ENCODE assay signal across 32 mouse cellular contexts in the genomic region with DNA sequence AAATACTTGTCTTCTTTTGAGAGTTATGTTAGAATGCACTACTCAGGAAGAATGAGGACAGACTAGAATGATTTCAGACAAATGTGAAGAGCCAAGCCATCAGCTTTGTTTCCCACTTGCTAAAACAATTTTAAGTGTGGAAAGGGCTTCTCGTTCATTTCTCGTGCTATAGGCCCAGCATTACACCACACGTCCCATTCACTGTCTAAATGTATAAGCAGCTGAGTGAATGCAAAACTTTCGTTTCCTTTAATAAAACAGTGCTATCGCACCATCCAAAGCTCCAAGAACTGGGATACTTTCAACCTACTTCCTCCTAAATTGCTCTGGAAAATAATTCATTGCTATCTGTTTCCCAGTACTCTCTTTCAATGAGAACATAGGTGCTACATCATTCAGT.
"Had no signal": no experiment of that assay in that cellular context is flagged by ENCODE, and none has a peak within 500 bp of the region (broad histone marks: within the 10 kb centered on the region; RNA-seq: fewer than 3 reads in every experiment).

No protein-coding gene starts in this region.

- H3K27ac ChIP-seq: limb, embryonic 10.5 days; limb, embryonic 12.5 days; limb, embryonic 13.5 days; limb, embryonic 15.5 days; liver, embryonic 12.5 days; liver, embryonic 13.5 days; liver, embryonic 14.5 days; liver, embryonic 15.5 days; lung, embryonic 15.5 days; macrophage; midbrain, embryonic 10.5 days; midbrain, embryonic 12.5 days; midbrain, embryonic 13.5 days; midbrain, embryonic 15.5 days; neural tube, embryonic 12.5 days had no signal

- H3K27me3 ChIP-seq: limb, embryonic 12.5 days; limb, embryonic 13.5 days; limb, embryonic 15.5 days; liver, embryonic 12.5 days; liver, embryonic 13.5 days; liver, embryonic 15.5 days; lung, embryonic 15.5 days; megakaryocyte, embryonic 14.5 days; midbrain, embryonic 12.5 days; midbrain, embryonic 13.5 days; midbrain, embryonic 15.5 days; neural tube, embryonic 12.5 days had no signal

- DNase-seq: left cerebral cortex, postnatal 4 days; liver; liver, embryonic 13.5 days; liver, postnatal 0 days; lung, adult 18-20 months; lung, adult 2 months; lung, embryonic 14.5 days; lung, postnatal 10 days; lung, postnatal 14 days; lung, postnatal 36 days; lung, postnatal 4 days; midbrain, embryonic 14.5 days had no signal

- H3K9me3 ChIP-seq: limb, embryonic 10.5 days; limb, embryonic 12.5 days; limb, embryonic 13.5 days; limb, embryonic 15.5 days; liver, embryonic 12.5 days; liver, embryonic 13.5 days; liver, embryonic 15.5 days; lung, embryonic 15.5 days; midbrain, embryonic 10.5 days; midbrain, embryonic 12.5 days; midbrain, embryonic 13.5 days; midbrain, embryonic 15.5 days; neural tube, embryonic 12.5 days had no signal

- H3K4me1 ChIP-seq: limb, embryonic 10.5 days; limb, embryonic 12.5 days; limb, embryonic 13.5 days; limb, embryonic 15.5 days; liver, embryonic 12.5 days; liver, embryonic 13.5 days; liver, embryonic 15.5 days; lung, embryonic 15.5 days; megakaryocyte, embryonic 14.5 days; midbrain, embryonic 10.5 days; midbrain, embryonic 12.5 days; midbrain, embryonic 13.5 days; midbrain, embryonic 15.5 days; neural tube, embryonic 12.5 days had no signal

- H3K9ac ChIP-seq: limb, embryonic 12.5 days; limb, embryonic 13.5 days; limb, embryonic 15.5 days; liver, embryonic 12.5 days; liver, embryonic 13.5 days; liver, embryonic 14.5 days; liver, embryonic 15.5 days; liver, postnatal 0 days; lung, embryonic 14.5 days; lung, embryonic 15.5 days; midbrain, embryonic 12.5 days; midbrain, embryonic 13.5 days; midbrain, embryonic 15.5 days; neural tube, embryonic 12.5 days had no signal

- H3K4me3 ChIP-seq: limb, embryonic 10.5 days; limb, embryonic 12.5 days; limb, embryonic 13.5 days; limb, embryonic 15.5 days; liver, embryonic 12.5 days; liver, embryonic 13.5 days; liver, embryonic 15.5 days; lung, embryonic 15.5 days; megakaryocyte, embryonic 14.5 days; midbrain, embryonic 10.5 days; midbrain, embryonic 12.5 days; midbrain, embryonic 13.5 days; midbrain, embryonic 15.5 days; myocyte; neural tube, embryonic 12.5 days had no signal

- ATAC-seq: liver, embryonic 12.5 days; liver, postnatal 0 days; lung, postnatal 0 days; midbrain, embryonic 13.5 days; midbrain, embryonic 15.5 days; midbrain, embryonic 16.5 days had no signal

- H3K36me3 ChIP-seq: limb, embryonic 10.5 days; limb, embryonic 12.5 days; limb, embryonic 13.5 days; limb, embryonic 15.5 days; liver, embryonic 12.5 days; liver, embryonic 13.5 days; liver, embryonic 15.5 days; lung, embryonic 15.5 days; midbrain, embryonic 10.5 days; midbrain, embryonic 12.5 days; midbrain, embryonic 13.5 days; midbrain, embryonic 15.5 days; neural tube, embryonic 12.5 days had no signal

- H3K4me2 ChIP-seq: limb, embryonic 12.5 days; limb, embryonic 13.5 days; limb, embryonic 15.5 days; liver, embryonic 11.5 days; liver, embryonic 12.5 days; liver, embryonic 13.5 days; liver, embryonic 15.5 days; lung, embryonic 14.5 days; lung, embryonic 15.5 days; midbrain, embryonic 11.5 days; midbrain, embryonic 12.5 days; midbrain, embryonic 13.5 days; midbrain, embryonic 15.5 days; neural tube, embryonic 12.5 days had no signal
